Mouse (Mus musculus) fat pad, adult 2 months (tissue): Measurements from ENCODE around the gene Gm49320.
A peak's percentile ranks its signal among the peaks of the same experiment; 100 is the strongest.

ENCODE experiments used
- DNase-seq: peaks from one replicate; pipeline ENCODE4 v3.0.0-alpha.2; 2011; ENCODE audit warnings: low read depth, low spot score; ENCODE audit errors: extremely low read depth

Gene Gm49320

GRCm38 (mm10) chr8:4258233-4258632 is 19.6 kb downstream of the Gm49320 start:
- DNase-seq = no peak

- DNase-seq = no peak
Measured at GRCm38 (mm10) chr8:4258678-4259077, 20.0 kb downstream of the Gm49320 start.

- no peak for DNase-seq
Measured at GRCm38 (mm10) chr8:4259125-4259804, 20.6 kb downstream of the Gm49320 start, which contains the start of gene Ctxn1. Gene Ctxn1 (minus strand): TSS chr8:4259274.

- DNase-seq = no peak
Measured at GRCm38 (mm10) chr8:4259805-4260170, 21.1 kb downstream of the Gm49320 start.

GRCm38 (mm10) chr8:4263105-4263791 is 24.6 kb downstream of the Gm49320 start:
- DNase-seq = no peak

GRCm38 (mm10) chr8:4265160-4265914 is 26.7 kb downstream of the Gm49320 start:
- DNase-seq = no peak

- DNase-seq = no peak
Measured at GRCm38 (mm10) chr8:4267627-4268026, 29.0 kb downstream of the Gm49320 start.

GRCm38 (mm10) chr8:4269609-4270008 is 30.9 kb downstream of the Gm49320 start:
- DNase-seq = no peak

GRCm38 (mm10) chr8:4275275-4276110 is 36.8 kb downstream of the Gm49320 start, which contains the start of gene Timm44:
Gene Timm44 (minus strand): TSS chr8:4275913.
- peak; percentile 63 for DNase-seq

- DNase-seq = no peak
Measured at GRCm38 (mm10) chr8:4276111-4276465, 37.4 kb downstream of the Gm49320 start.

- no peak for DNase-seq
Measured at GRCm38 (mm10) chr8:4292738-4293137, 54.1 kb downstream of the Gm49320 start.

- DNase-seq = no peak
Measured at GRCm38 (mm10) chr8:4297822-4298221, 59.2 kb downstream of the Gm49320 start.
